Mouse (Mus musculus) cerebellum, adult 2 months (tissue): ENCODE measurements around the gene Cdh12.

Source experiments
- CTCF ChIP-seq: fragments of 200-500 bp; IDR thresholded peaks from 2 replicates; pipeline ENCODE4 v1.5.1; 2011; ENCODE audit warnings: low read depth, mild to moderate bottlenecking, control low read depth, low read length, moderate library complexity, borderline replicate concordance; ENCODE audit not compliant: insufficient read depth
- POLR2A ChIP-seq: fragments of 200-500 bp; IDR thresholded peaks from 2 replicates; pipeline ENCODE4 v1.6.1; 2011; ENCODE audit warnings: low read length, control low read depth, borderline replicate concordance; ENCODE audit not compliant: insufficient read depth

GRCm38 (mm10) chr15:21069264-21069663 lies 620.2 kb downstream of the Cdh12 start:
- TF ChIP-seq CTCF = no peak
- no peak for TF ChIP-seq POLR2A
